Mouse (Mus musculus) splenic B cell, adult 2 months (primary cell): ENCODE results near the gene Klhl25.
A peak's percentile ranks its signal among the peaks of the same experiment; 100 is the strongest.
"Not testable (repeated sequence)": the region's sequence is repeated elsewhere in the genome, so short reads cannot be mapped to it uniquely, and the experiment has no call there.

Experiments used
- DNase-seq: peaks from one replicate; pipeline ENCODE4 v3.0.0-alpha.2; 2011; ENCODE audit warnings: low read depth, low spot score
- H3K27me3 ChIP-seq: 2 replicates; pipeline ENCODE4 v1.6.1; 2012; ENCODE audit warnings: mild to moderate bottlenecking, low read length, moderate library complexity, mixed read lengths; ENCODE audit not compliant: control insufficient read depth, poor library complexity, insufficient read depth, severe bottlenecking
- H3K36me3 ChIP-seq: 2 replicates; pipeline ENCODE4 v1.6.1; 2012; ENCODE audit warnings: mild to moderate bottlenecking, low read length, moderate library complexity, mixed read lengths; ENCODE audit not compliant: control insufficient read depth, poor library complexity, insufficient read depth, severe bottlenecking

Klhl25 gene

GRCm38 (mm10) chr7:75854231-75854925, 6.3 kb downstream of the Klhl25 start:
- no peak for DNase-seq
- H3K27me3 ChIP-seq, result no peaks in the 10 kb centered on the region

GRCm38 (mm10) chr7:75855028-75855427, 6.9 kb downstream of the Klhl25 start:
- Histone ChIP-seq H3K27me3 (no peaks in the 10 kb centered on the region), H3K36me3 (no peaks in the 10 kb centered on the region)
- DNase-seq, result peak; percentile 24

More at GRCm38 (mm10) chr7:75854231-75854925, 6.3 kb downstream of the Klhl25 start:
- no peaks in the 10 kb centered on the region for H3K36me3 ChIP-seq

- 0 out of 2 replicates have a peak, but pooled peaks cover 2% of the 10 kb centered on the region for H3K36me3 ChIP-seq
- no peaks in the 10 kb centered on the region for H3K27me3 ChIP-seq
- no peak for DNase-seq
Measured at GRCm38 (mm10) chr7:75856259-75856658, 8.1 kb downstream of the Klhl25 start.

GRCm38 (mm10) chr7:75859771-75860196, 11.7 kb downstream of the Klhl25 start:
- Histone ChIP-seq H3K27me3 (no peaks in the 10 kb centered on the region), H3K36me3 (0 out of 2 replicates have a peak, but pooled peaks cover 2% of the 10 kb centered on the region)
- DNase-seq, result no peak

GRCm38 (mm10) chr7:75861638-75862426, 13.7 kb downstream of the Klhl25 start:
- not testable (repeated sequence) for DNase-seq, H3K27me3 ChIP-seq, H3K36me3 ChIP-seq

GRCm38 (mm10) chr7:75862427-75862781, 14.3 kb downstream of the Klhl25 start:
- not testable (repeated sequence) for DNase-seq, H3K36me3 ChIP-seq, H3K27me3 ChIP-seq

- not testable (repeated sequence) for H3K36me3 ChIP-seq, H3K27me3 ChIP-seq
Measured at GRCm38 (mm10) chr7:75863248-75863911, 15.3 kb downstream of the Klhl25 start.

GRCm38 (mm10) chr7:75865026-75865425, 16.9 kb downstream of the Klhl25 start:
- no peaks in the 10 kb centered on the region for H3K27me3 ChIP-seq
- H3K36me3 ChIP-seq, result peaks cover 2% of the 10 kb centered on the region
- DNase-seq, result no peak

More at GRCm38 (mm10) chr7:75863248-75863911, 15.3 kb downstream of the Klhl25 start:
- not testable (repeated sequence) for DNase-seq

GRCm38 (mm10) chr7:75866557-75866956, 18.4 kb downstream of the Klhl25 start:
- Histone ChIP-seq H3K36me3 (no peaks in the 10 kb centered on the region; the same call in none of the 2 replicates), H3K27me3 (no peaks in the 10 kb centered on the region)
- DNase-seq, result no peak

- DNase-seq, result no peak
- H3K27me3 ChIP-seq, result no peaks in the 10 kb centered on the region
- H3K36me3 ChIP-seq, result peaks cover 2% of the 10 kb centered on the region
Measured at GRCm38 (mm10) chr7:75868687-75869086, 20.6 kb downstream of the Klhl25 start.

GRCm38 (mm10) chr7:75870551-75870950, 22.4 kb downstream of the Klhl25 start:
- peaks cover 2% of the 10 kb centered on the region for H3K36me3 ChIP-seq
- no peaks in the 10 kb centered on the region for H3K27me3 ChIP-seq
- no peak for DNase-seq

GRCm38 (mm10) chr7:75872255-75872654, 24.1 kb downstream of the Klhl25 start:
- DNase-seq, result no peak
- Histone ChIP-seq H3K36me3 (peaks cover 2% of the 10 kb centered on the region; the same call in 1 of the 2 replicates), H3K27me3 (no peaks in the 10 kb centered on the region)

- H3K27me3 ChIP-seq, result no peaks in the 10 kb centered on the region
- no peak for DNase-seq
- peaks cover 2% of the 10 kb centered on the region; the same call in 1 of the 2 replicates for H3K36me3 ChIP-seq
Measured at GRCm38 (mm10) chr7:75872697-75873096, 24.6 kb downstream of the Klhl25 start.

- Histone ChIP-seq H3K36me3 (peaks cover 2% of the 10 kb centered on the region; the same call in 1 of the 2 replicates), H3K27me3 (no peaks in the 10 kb centered on the region)
- peak; percentile 17 for DNase-seq
Measured at GRCm38 (mm10) chr7:75873216-75873615, 25.1 kb downstream of the Klhl25 start.

- no peaks in the 10 kb centered on the region for H3K27me3 ChIP-seq
- DNase-seq, result no peak
- H3K36me3 ChIP-seq, result peaks cover 2% of the 10 kb centered on the region; the same call in 1 of the 2 replicates
Measured at GRCm38 (mm10) chr7:75873746-75874145, 25.6 kb downstream of the Klhl25 start.
